Mouse (Mus musculus) fat pad, adult 2 months (tissue): ENCODE measurements around the gene Bak1.
"Not testable (repeated sequence)": the region's sequence is repeated elsewhere in the genome, so short reads cannot be mapped to it uniquely, and the experiment has no call there.

Experiments
- DNase-seq: peaks from one replicate; pipeline ENCODE4 v3.0.0-alpha.2; 2011; ENCODE audit warnings: low read depth, low spot score; ENCODE audit errors: extremely low read depth

Gene Bak1

DNA sequence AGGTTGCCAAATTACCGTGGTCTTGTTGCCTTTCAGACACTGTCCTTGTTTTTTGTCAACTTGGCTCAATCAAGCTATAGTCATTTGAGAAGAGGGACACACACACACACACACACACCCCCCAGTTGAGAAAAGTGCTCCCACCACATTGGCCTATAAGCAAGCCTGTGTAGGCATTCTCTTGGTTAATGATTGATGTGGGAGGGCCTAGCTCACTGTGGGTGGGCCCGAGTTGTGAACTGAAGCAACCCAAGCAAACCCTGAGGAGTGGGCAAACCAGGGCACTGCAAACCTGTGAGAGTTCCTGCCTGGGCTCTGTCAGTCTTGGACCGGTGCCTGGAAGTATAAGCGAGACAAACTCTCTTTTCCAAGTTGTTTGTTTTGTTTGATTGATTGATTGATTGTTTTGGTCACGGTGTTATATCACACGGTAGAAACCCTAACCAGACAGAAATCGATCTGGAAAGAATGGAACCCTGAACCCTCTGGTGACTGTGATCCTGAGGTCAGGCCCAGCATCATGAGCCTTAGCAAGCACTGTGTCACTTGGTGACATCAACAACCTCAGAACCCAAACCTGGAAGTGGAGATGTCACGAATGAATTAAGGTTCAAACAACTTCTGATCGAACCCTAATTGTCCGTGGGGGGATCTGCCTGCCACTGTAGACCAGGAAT lies 43.2 kb downstream of the Bak1 start:
- no peak for DNase-seq

- no peak for DNase-seq
Observed at GRCm38 (mm10) chr17:26983382-26983781, 45.4 kb downstream of the Bak1 start.

DNA sequence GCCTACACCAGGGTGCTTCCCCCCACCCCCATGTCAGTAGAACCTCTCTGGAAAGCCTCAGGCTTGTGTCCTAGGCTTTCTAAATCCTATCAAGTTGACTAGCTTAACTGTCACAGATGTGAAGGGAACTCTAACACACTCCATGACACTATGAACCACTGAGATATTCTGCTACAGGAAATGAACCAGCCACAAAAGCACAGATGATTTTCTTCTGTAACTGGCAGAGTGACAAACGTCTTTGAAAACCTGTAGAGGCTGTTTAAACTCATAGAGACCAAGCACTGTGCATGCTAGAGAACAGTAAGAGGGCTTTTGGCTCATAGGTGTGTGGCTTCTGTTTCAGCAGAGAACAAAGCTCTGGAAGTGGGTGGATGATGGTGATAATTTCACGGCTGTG lies 47.8 kb downstream of the Bak1 start:
- DNase-seq = no peak

DNA sequence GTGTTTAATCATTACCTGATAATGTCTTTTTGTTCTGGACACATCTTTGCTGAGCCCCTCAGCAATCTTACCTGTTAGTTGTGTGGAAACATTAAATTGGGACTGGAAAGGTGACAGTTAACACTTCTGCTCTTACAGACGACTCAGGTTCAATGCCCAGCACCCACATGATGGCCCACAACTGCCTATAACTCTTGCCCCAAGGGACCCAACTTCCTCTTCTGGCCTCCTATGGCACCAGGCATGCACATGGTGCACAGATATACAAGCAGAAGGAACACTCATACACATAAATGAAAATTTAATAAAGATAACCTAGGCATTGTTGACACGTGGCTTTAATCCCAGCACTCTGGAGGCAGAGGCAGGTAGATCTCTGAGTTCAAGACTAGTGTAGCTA lies 49.4 kb downstream of the Bak1 start:
- DNase-seq = no peak

DNA sequence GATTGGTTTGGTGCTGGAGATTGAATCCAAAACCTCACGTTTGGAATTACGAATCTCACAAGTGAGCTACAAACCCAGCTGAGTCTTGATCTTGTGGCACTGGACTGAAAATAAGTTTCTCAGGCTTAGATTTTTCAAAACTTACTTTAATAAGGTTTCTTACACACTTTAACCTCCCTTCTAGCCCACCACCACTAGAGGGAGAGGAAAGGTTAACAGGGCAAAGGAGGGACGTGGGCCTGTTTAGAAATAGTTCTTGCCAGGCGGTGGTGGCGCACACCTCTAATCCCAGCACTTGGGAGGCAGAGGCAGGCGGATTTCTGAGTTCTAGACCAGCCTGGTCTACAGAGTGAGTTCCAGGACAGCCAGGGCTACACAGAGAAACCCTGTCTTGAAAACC lies 51.5 kb downstream of the Bak1 start:
- not testable (repeated sequence) for DNase-seq

DNA sequence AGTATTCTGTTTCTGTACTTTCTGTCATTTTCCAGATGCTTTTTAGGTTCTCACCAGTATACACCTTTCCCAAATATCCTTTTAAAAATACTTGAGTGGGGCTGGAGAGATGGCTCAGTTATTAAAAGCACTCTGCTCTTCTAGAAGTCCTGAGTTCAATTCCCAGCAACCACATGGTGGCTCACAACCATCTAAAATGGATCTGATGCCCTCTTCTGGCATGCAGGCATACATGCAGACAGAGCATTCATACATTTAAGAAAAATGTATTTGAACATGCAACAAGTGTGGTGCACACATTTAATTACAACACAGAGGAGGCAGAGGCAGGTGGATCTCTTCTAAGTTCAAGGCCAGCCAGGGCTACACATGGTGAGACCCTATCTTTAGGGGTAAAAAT lies 53.4 kb downstream of the Bak1 start:
- DNase-seq = no peak

- no peak for DNase-seq
Observed at GRCm38 (mm10) chr17:26974547-26974946, 54.3 kb downstream of the Bak1 start.

DNA sequence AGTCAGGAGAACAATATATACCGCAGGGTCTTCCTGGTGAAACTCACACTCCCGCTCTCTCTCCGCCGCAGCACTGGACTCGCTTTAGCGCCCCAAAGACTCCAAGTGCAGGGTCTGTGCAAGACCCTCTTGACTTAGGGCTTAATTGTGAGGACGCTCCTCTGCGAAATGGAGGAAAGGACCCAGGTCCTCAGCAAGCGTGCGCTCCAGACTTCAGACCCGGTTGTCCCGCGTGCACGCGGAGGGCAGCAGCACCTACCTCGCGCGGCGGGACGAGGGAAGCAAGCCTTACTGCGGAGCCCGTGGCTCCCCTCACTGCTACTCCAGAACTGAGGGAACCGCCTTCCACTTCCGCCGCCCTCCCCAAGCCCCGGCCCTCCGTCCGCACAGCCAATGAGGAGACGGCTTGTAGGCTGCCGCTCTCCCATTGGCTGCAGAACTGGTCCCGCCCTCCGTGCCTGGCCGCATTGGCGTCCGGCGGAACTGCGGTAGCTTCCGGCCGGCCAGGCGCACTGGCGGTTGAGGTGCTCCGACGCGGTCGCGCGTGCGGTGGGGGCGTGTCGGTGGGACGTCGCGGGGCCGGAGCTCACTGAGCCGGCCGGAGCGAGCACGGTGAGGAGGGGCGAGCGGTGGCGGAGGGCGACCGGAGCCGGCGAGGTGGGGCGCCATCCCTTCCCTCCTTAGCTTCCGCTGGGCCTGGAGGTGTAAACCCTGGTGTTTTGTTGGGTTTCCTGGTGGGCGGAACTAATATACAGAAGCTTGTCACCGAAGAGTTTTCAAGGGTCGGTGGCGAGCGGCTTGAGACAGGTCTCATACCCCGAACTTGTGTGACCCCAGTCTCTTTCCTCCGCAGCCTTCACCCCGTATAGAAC lies 55.9 kb downstream of the Bak1 start, which contains the start of gene Zbtb9:
TSS of gene Zbtb9 (plus strand) at position 465 of the 872 bp plus-strand sequence.
- DNase-seq = peak; percentile 40

DNA sequence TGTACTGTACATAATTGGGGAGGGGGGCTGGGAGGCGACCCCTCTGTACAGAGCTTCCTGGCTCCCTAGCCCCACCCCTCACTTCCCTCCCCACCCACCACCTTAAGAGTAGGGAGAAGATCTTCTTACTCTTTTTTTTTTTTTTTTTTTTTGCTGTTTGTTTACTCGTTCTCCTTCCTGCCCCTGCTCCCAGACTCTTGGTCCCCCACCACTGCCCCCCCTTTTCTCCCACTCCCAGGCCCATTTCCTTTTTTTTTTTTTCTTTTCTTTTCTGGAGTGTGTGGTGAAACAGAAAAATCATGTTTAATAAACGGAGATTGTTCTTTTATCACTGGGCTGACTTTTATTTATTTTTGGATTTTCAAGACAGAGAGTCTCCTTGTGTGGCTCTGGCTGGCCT lies 56.7 kb downstream of the Bak1 start:
- no peak for DNase-seq

DNA sequence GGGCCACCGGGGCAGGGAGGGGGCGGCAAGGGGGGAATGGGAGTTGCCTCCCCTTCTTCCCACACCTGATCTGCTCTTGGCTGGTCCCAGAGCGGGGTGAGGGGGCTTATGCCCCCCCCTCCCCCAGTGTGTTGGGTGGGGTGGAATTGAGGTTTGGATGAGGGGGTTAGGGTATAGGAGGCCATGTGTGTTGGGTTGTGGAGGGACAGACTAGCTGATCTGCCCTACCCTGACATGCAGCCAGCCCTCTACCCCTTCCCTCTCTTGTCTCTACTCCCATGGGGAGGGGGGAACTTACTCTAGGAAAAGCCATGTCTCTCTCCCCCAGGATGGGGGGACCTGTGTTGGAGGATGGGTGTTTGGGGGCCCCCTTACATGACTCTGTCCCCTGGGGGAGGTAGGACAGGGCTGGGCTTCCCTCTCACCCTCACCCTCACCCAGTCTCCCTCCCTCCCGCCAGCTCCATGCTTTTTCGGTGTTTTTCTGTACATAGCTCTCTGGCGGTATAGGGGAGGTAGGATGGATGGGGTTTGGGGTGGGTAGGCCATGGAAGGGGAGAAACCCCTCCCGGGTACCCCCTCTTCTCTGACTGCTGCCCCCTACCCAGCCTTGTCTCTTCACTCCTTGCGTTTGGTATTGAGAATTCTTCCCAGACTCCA lies 57.4 kb downstream of the Bak1 start:
- no peak for DNase-seq

DNA sequence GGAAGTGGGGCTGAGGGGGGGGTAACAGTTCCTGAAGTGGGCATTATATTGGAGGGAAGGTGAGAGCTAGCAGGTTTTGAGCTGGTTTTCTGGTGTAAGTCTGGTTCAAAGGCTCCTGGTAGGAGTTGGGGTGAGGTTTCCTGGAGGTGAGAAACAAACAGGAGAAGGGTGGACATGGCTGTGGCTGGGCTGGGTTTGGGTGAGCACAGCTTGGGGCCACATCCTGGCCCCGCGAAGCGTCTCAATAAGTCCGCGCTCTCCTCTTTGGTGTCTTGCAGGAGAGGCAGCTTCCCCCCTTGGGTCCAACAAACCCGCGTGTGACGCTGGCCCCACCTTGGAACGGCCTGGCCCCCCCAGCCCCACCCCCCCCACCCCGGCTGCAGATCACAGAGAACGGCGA lies 58.6 kb downstream of the Bak1 start:
- no peak for DNase-seq
